In genomic region chr1:97768089-97768488, GRCm38 (mm10) we compare ENCODE assay signal across 7 mouse cellular contexts. TPM values are rescaled to one million over a fixed set of nuclear protein-coding genes. Genes with fewer than 3 reads are reported as not detected.
DNase-seq lines count a peak whose midpoint lies in the region; ATAC-seq and TF ChIP-seq lines count a peak whose summit lies in the region.

No protein-coding gene starts in this region.

- no peak for ATAC-seq in intestine, embryonic 15.5 days
- no peak for ATAC-seq in neural tube, embryonic 13.5 days (ENCODE audit: low read depth)

- no peak overlapping the region for H3K9ac ChIP-seq in liver, adult 2 months (ENCODE audit: low read depth, low read length)
- H3K9ac ChIP-seq in intestine, embryonic 15.5 days = no peak overlapping the region
- peak overlapping the region; percentile 13; the same call in 1 of the 2 replicates for H3K9ac ChIP-seq in neural tube, embryonic 13.5 days

- TF ChIP-seq CTCF in liver, adult 2 months (IDR thresholded peaks at IDR 0.05; ENCODE audit: low read depth, low read length) = no peak
- TF ChIP-seq CTCF in embryonic fibroblast, embryonic 13.5 days (IDR thresholded peaks at IDR 0.05; ENCODE audit: borderline replicate concordance, insufficient read depth, low read length) = no peak

- no peaks in the 10 kb centered on the region for H3K36me3 ChIP-seq in liver, adult 2 months (ENCODE audit: control insufficient read depth, insufficient read depth, low read length)
- H3K36me3 ChIP-seq in intestine, embryonic 15.5 days = no peaks in the 10 kb centered on the region
- H3K36me3 ChIP-seq in neural tube, embryonic 13.5 days = no peaks in the 10 kb centered on the region

- no peak for TF ChIP-seq POLR2A in liver, adult 2 months (IDR thresholded peaks at IDR 0.05; ENCODE audit: extremely low read depth, insufficient read depth, low read length)
- no peak for TF ChIP-seq POLR2A in embryonic fibroblast, embryonic 13.5 days (IDR thresholded peaks at IDR 0.05; ENCODE audit: low read depth, low read length)

- DNase-seq in liver, adult 2 months (ENCODE audit: extremely low read depth, low read depth, low spot score) = peak; percentile 35
- DNase-seq in liver = no peak
- DNase-seq in gastrocnemius, postnatal 14 days = no peak
- no peak for DNase-seq in layer of hippocampus, adult 11-12 months (ENCODE audit: low spot score)

- peaks cover 9% of the 10 kb centered on the region; the same call in 1 of the 2 replicates for H3K4me1 ChIP-seq in liver, adult 2 months (ENCODE audit: control insufficient read depth, insufficient read depth, low read length)
- H3K4me1 ChIP-seq in embryonic fibroblast, embryonic 13.5 days (ENCODE audit: control insufficient read depth, insufficient read depth, low read length) = no peaks in the 10 kb centered on the region
- H3K4me1 ChIP-seq in intestine, embryonic 15.5 days (replicated peaks) = peaks cover 2% of the 10 kb centered on the region; the same call in 1 of the 2 replicates
- peaks cover 43% of the 10 kb centered on the region for H3K4me1 ChIP-seq in neural tube, embryonic 13.5 days (replicated peaks)

- H3K9me3 ChIP-seq in intestine, embryonic 15.5 days = no peaks in the 10 kb centered on the region
- H3K9me3 ChIP-seq in neural tube, embryonic 13.5 days = no peaks in the 10 kb centered on the region

- WGBS in liver, adult 2 months = 41% methylated on average over 2 of the region's 2 CpGs
- WGBS in intestine, embryonic 15.5 days = 65% methylated on average over 2 of the region's 2 CpGs
- WGBS in neural tube, embryonic 13.5 days = 90% methylated on average over 2 of the region's 2 CpGs

- no peaks in the 10 kb centered on the region for H3K27me3 ChIP-seq in liver, adult 2 months (ENCODE audit: control insufficient read depth, insufficient read depth, low read length)
- no peaks in the 10 kb centered on the region for H3K27me3 ChIP-seq in intestine, embryonic 15.5 days (replicated peaks)
- H3K27me3 ChIP-seq in neural tube, embryonic 13.5 days = no peaks in the 10 kb centered on the region

- H3K4me3 ChIP-seq in liver, adult 2 months (ENCODE audit: insufficient read depth, low read depth, low read length) = peak overlapping the region; percentile 27; the same call in 1 of the 2 replicates
- 0 out of 2 replicates have a peak overlapping the region, but pooled peaks have one; percentile 6 for H3K4me3 ChIP-seq in embryonic fibroblast, embryonic 13.5 days (ENCODE audit: insufficient read depth, low read length)
- no peak overlapping the region for H3K4me3 ChIP-seq in intestine, embryonic 15.5 days (replicated peaks)
- peak overlapping the region; percentile 93 for H3K4me3 ChIP-seq in neural tube, embryonic 13.5 days

- peaks cover 10% of the 10 kb centered on the region; the same call in 1 of the 2 replicates for H3K79me2 ChIP-seq in liver, adult 2 months (ENCODE audit: control insufficient read depth, insufficient read depth, low read length)

- H3K4me2 ChIP-seq in intestine, embryonic 15.5 days (replicated peaks) = peak overlapping the region; percentile 35
- H3K4me2 ChIP-seq in neural tube, embryonic 13.5 days = peak overlapping the region; percentile 70

- intact Hi-C loops in gastrocnemius, postnatal 14 days (cut with DNase I; ENCODE audit: low total_unique reads) = no loop called here

- no peak overlapping the region for H3K27ac ChIP-seq in liver, adult 2 months (replicated peaks; ENCODE audit: insufficient read depth, low read depth, low read length)
- no peak overlapping the region for H3K27ac ChIP-seq in embryonic fibroblast, embryonic 13.5 days (ENCODE audit: insufficient read depth, low read length)
- H3K27ac ChIP-seq in intestine, embryonic 15.5 days = no peak overlapping the region
- H3K27ac ChIP-seq in neural tube, embryonic 13.5 days (replicated peaks) = no peak overlapping the region

RNA-seq across cellular contexts. Expression of gene Gin1, which starts 1.9 kb away (rescaled TPM):
- 8.3 and 9.9 TPM in 2 replicates for total RNA-seq in liver, adult 2 months (2014; rRNA removed)
- polyA plus RNA-seq in liver, adult 2 months (2012; rRNA removed) = 1.4 and 1.9 TPM in 2 replicates
- polyA plus RNA-seq in embryonic fibroblast, embryonic 13.5 days (2011; ENCODE audit: insufficient read length, low read depth, missing spikeins) = 5.2 and 8.7 TPM in 2 replicates
- polyA plus RNA-seq in intestine, embryonic 15.5 days (2015; fragmentation: Nextera tagmentation; extraction: Ambion mirVana) = 14.6 and 15.8 TPM in 2 replicates
- polyA plus RNA-seq in neural tube, embryonic 13.5 days (2015; fragmentation: Nextera tagmentation; extraction: Ambion mirVana) = 18.1 and 18.5 TPM in 2 replicates
- 1 to 10 TPM; 3.4 to 3.9 TPM for total RNA-seq in gastrocnemius, postnatal 14 days (2021)

RNA-seq across cellular contexts. Expression of gene Ppip5k2, which starts 2.1 kb away (rescaled TPM):
- 34.2 and 34.3 TPM in 2 replicates for total RNA-seq in liver, adult 2 months (2014; rRNA removed)
- polyA plus RNA-seq in liver, adult 2 months (2012; rRNA removed) = 4.0 and 5.2 TPM in 2 replicates
- polyA plus RNA-seq in embryonic fibroblast, embryonic 13.5 days (2011; ENCODE audit: insufficient read length, low read depth, missing spikeins) = 29.4 and 35.2 TPM in 2 replicates
- 34.6 and 37.9 TPM in 2 replicates for polyA plus RNA-seq in intestine, embryonic 15.5 days (2015; fragmentation: Nextera tagmentation; extraction: Ambion mirVana)
- 57.2 and 60.2 TPM in 2 replicates for polyA plus RNA-seq in neural tube, embryonic 13.5 days (2015; fragmentation: Nextera tagmentation; extraction: Ambion mirVana)
- total RNA-seq in gastrocnemius, postnatal 14 days (2021) = 1 to 10 TPM; 2.7 to 3.8 TPM
